Mouse (Mus musculus) E14TG2a.4 (cell line): ENCODE results near the gene Smim15.
A peak's percentile ranks its signal among the peaks of the same experiment; 100 is the strongest.

Experiments used
- H3K27me3 ChIP-seq: 2 replicates; pipeline ENCODE4 v1.6.1; 2014; ENCODE audit warnings: low read length, control low read depth; ENCODE audit not compliant: insufficient read depth
- H3K36me3 ChIP-seq: 2 replicates; pipeline ENCODE4 v1.6.1; 2014; ENCODE audit warnings: low read length, control low read depth; ENCODE audit not compliant: insufficient read depth
- H3K4me1 ChIP-seq: replicated peaks from 2 replicates; pipeline ENCODE4 v1.6.1; 2014; ENCODE audit warnings: low read depth, low read length, control low read depth
- H3K4me3 ChIP-seq: replicated peaks from 2 replicates; pipeline ENCODE4 v1.5.1; 2014; ENCODE audit warnings: mild to moderate bottlenecking, low read length
- H3K9me3 ChIP-seq: 2 replicates; pipeline ENCODE4 v1.6.1; 2014; ENCODE audit warnings: low read length, control low read depth
- CTCF ChIP-seq: conservative IDR thresholded peaks from 2 replicates; pipeline ENCODE4 v1.5.1; 2014; ENCODE audit warnings: low read length
- NANOG ChIP-seq: IDR thresholded peaks from 2 replicates; pipeline ENCODE4 v1.6.1; 2014; ENCODE audit warnings: borderline replicate concordance, low read length, mixed read lengths
- POU5F1 ChIP-seq: IDR thresholded peaks from 2 replicates; pipeline ENCODE4 v1.6.1; 2014; ENCODE audit warnings: low read length, borderline replicate concordance

Gene Smim15

GRCm38 (mm10) chr13:108032789-108033188 is 11.5 kb upstream of the Smim15 start:
- peaks cover 5% of the 10 kb centered on the region; the same call in 1 of the 2 replicates for H3K9me3 ChIP-seq
- TF ChIP-seq CTCF (no peak), NANOG (no peak), POU5F1 (no peak)
- H3K36me3 ChIP-seq, result no peaks in the 10 kb centered on the region
- H3K27me3 ChIP-seq, result no peaks in the 10 kb centered on the region
- peaks cover 3% of the 10 kb centered on the region; the same call in 1 of the 2 replicates for H3K4me1 ChIP-seq
- H3K4me3 ChIP-seq, result no peak overlapping the region

GRCm38 (mm10) chr13:108039375-108039774 is 4.9 kb upstream of the Smim15 start:
- H3K4me3 ChIP-seq, result no peak overlapping the region
- H3K27me3 ChIP-seq, result no peaks in the 10 kb centered on the region
- H3K4me1 ChIP-seq, result peaks cover 44% of the 10 kb centered on the region
- TF ChIP-seq CTCF, result no peak
- no peak for TF ChIP-seq POU5F1
- no peak for TF ChIP-seq NANOG
- H3K9me3 ChIP-seq, result no peaks in the 10 kb centered on the region
- H3K36me3 ChIP-seq, result no peaks in the 10 kb centered on the region

DNA sequence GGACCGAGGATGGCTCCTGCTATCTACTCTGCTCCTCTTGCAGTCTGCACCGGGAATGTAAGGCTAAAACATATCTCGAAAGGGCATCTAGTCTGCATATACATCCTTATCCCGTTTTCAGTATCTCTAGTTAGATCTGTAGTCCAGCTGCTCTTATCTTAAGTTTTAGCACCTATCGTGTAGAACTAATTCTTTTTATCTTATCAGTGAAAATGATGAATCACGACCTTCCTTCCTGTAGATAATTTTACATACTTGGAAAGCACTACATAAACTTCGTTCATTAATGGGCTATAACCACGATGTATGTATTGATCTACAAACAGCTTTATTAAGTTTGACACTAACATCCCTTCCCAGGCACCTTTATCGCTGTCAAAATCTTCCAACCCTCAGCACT is 4.3 kb upstream of the Smim15 start:
- no peaks in the 10 kb centered on the region for H3K9me3 ChIP-seq
- no peaks in the 10 kb centered on the region for H3K36me3 ChIP-seq
- H3K4me3 ChIP-seq, result no peak overlapping the region
- H3K4me1 ChIP-seq, result peaks cover 44% of the 10 kb centered on the region
- no peak for TF ChIP-seq NANOG
- TF ChIP-seq POU5F1, result no peak
- no peak for TF ChIP-seq CTCF
- no peaks in the 10 kb centered on the region for H3K27me3 ChIP-seq

GRCm38 (mm10) chr13:108040451-108040850 is 3.8 kb upstream of the Smim15 start:
- TF ChIP-seq NANOG (no peak), POU5F1 (no peak), CTCF (no peak)
- Histone ChIP-seq H3K4me1 (peaks cover 48% of the 10 kb centered on the region), H3K4me3 (no peak overlapping the region), H3K27me3 (no peaks in the 10 kb centered on the region), H3K36me3 (no peaks in the 10 kb centered on the region), H3K9me3 (no peaks in the 10 kb centered on the region)

DNA sequence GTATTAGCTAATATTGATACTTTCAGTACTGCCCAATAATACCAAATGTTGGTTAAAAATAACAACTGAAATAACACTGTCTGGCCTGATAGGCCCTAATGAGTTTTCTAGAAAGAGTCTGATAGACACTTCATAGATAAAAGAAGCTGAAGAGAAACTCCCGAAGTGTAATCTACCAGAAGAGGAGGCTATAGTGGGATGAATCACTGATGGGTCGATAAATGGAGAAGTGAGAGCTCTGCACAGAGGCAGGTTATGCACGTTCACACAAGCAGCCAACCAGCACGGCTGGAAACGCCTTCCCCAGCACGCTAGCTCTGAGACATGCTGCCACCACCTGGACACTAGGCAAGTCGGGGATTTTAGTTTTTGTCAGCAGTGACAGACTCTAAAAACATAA is 2.9 kb upstream of the Smim15 start:
- H3K27me3 ChIP-seq, result no peaks in the 10 kb centered on the region
- TF ChIP-seq POU5F1 (no peak), CTCF (no peak), NANOG (no peak)
- H3K4me3 ChIP-seq, result no peak overlapping the region
- no peaks in the 10 kb centered on the region for H3K9me3 ChIP-seq
- peaks cover 4% of the 10 kb centered on the region; the same call in 1 of the 2 replicates for H3K36me3 ChIP-seq
- H3K4me1 ChIP-seq, result peaks cover 54% of the 10 kb centered on the region

DNA sequence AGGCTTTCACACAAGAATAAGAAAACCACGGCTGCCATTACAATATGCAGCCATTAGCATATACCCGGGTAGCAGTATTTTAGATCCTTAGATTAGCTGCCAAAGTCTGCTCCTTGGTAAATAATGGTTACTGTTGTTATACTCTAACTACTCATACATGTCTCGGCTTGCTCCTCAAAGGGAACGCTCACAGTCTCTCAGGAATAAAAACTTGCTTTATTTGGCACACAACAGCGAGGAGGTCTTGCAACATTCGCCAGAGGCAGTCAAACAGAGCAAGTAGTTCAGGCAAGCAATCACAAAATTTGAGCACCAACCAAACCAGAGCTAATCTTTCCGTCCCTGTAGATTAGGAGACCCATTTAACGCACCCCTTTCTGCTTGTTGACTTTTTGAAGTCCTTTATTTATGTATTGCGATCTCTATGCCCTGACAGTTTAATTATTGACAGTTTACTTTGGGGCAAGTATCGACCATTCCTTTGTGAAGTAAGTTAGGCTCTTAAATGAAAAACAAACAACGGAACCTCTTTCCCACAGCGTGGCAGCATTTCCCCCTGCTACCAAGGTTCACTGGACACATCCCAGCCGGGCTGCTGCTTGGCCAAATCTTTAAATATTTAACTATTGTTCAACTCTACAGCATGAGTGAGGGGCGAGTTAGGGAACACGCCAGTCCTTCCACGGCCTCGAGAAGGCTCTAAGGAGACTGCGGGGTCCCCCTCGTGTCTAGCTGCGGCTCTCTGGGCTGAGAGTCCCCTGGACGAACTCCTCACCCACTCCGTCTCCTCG is 620 bp upstream of the Smim15 start:
- TF ChIP-seq CTCF (no peak), NANOG (no peak), POU5F1 (no peak)

GRCm38 (mm10) chr13:108045646-108046045 is 1.4 kb downstream of the Smim15 start:
- Histone ChIP-seq H3K9me3 (no peaks in the 10 kb centered on the region), H3K4me1 (peaks cover 40% of the 10 kb centered on the region), H3K27me3 (no peaks in the 10 kb centered on the region), H3K36me3 (peaks cover 23% of the 10 kb centered on the region), H3K4me3 (peak overlapping the region; percentile 93; the same call in 1 of the 2 replicates)
- TF ChIP-seq POU5F1 (no peak), CTCF (no peak), NANOG (no peak)

More for the DNA sequence above, 620 bp upstream of the Smim15 start:
- Histone ChIP-seq H3K4me1 (peaks cover 56% of the 10 kb centered on the region), H3K36me3 (peaks cover 19% of the 10 kb centered on the region), H3K4me3 (peak overlapping the region; percentile 93), H3K9me3 (no peaks in the 10 kb centered on the region), H3K27me3 (no peaks in the 10 kb centered on the region)

GRCm38 (mm10) chr13:108046071-108046470 is 1.8 kb downstream of the Smim15 start:
- Histone ChIP-seq H3K36me3 (peaks cover 25% of the 10 kb centered on the region), H3K9me3 (no peaks in the 10 kb centered on the region), H3K4me1 (peaks cover 36% of the 10 kb centered on the region), H3K27me3 (no peaks in the 10 kb centered on the region), H3K4me3 (peak overlapping the region; percentile 93; the same call in 1 of the 2 replicates)
- TF ChIP-seq CTCF (no peak), NANOG (no peak), POU5F1 (no peak)
